Mouse (Mus musculus) kidney, postnatal 36 days (tissue): ENCODE data around the gene Dpf3.
A peak's percentile ranks its signal among the peaks of the same experiment; 100 is the strongest.

Source experiments
- DNase-seq, 2 experiments: peaks; one replicate each; pipeline ENCODE4 v3.0.0; 2021 to 2022; ENCODE audit warnings: mixed read lengths in 2 of 2

Gene Dpf3

DNA sequence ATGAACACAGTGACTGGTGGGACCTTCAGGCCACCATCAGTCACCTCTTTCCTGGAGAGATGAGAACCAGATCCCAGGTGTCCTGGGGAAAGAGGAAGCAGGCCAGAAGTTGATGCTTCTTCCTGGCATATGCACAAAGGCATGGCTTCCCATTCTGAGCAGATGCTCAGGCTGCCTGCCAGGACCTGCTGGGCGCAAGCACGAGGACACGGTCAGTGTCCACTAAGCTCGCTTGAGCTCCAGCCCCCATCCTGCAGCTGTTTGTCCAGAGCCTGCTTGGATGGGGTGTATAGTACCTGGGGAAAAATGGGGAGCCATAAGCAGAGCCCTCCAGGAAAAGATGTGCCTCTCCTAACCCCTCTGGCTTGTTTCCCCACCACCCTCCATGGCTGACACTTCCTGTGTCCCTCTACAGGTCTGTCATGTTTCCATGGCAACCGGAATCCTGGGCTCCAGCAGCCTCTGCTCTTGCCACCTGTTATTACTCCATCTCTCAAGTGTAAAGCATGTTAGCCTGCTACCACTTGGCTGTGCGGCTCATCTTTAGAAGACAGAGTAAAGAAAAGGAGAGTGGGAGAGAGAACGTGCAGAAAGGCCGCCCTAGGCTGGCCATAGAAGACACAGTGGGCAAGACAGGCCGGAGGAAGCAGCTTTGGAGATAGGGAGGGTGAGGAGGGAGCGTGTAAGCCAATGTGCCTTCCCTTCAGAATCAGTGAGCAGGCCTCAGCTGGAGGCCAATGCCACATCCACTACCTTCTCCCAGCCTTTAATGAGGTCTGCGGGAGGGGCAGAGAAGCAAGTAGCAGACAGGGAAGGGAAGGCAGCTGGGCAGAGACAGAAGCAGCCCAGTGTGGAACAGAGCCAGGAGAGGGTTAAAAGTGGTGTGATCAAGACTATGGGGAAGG lies 209.7 kb downstream of the Dpf3 start:
- peak in 1 of 2 experiments; percentile 20 for DNase-seq

GRCm38 (mm10) chr12:83271215-83271614 lies 216.3 kb downstream of the Dpf3 start:
- DNase-seq: peak in 1 of 2 experiments; percentile 32

DNA sequence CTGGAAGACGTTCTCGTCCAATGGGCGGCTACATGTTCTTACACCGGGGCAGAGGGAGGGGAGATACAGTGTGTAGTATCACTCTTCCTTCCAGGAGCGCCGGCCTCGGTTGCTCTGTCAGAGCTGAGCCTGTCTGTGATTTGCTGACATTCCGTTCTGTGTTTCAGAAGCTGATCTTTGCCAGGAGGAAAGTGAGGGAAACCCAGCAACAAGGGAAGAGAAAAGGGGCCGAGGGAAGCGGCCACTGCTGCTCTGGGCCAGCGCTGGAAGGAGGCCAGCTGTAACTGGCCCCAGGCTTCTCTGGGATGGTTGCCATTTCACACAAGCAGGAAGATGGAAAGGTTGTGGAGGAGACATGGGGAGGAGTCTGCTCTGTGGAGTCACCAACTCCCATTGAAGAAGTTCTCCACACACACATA lies 219.0 kb downstream of the Dpf3 start:
- DNase-seq: peak; percentile 40 to 70

- DNase-seq: no peak
Measured at GRCm38 (mm10) chr12:83260540-83260939, 227.0 kb downstream of the Dpf3 start.

- no peak for DNase-seq
Measured at GRCm38 (mm10) chr12:83254399-83254798, 233.1 kb downstream of the Dpf3 start.

GRCm38 (mm10) chr12:83249066-83249465 lies 238.4 kb downstream of the Dpf3 start:
- DNase-seq: no peak

- peak in 1 of 2 experiments; percentile 9 for DNase-seq
Measured at GRCm38 (mm10) chr12:83248636-83249035, 238.9 kb downstream of the Dpf3 start.

- DNase-seq: peak; percentile 35 to 50
Measured at GRCm38 (mm10) chr12:83247669-83248068, 239.8 kb downstream of the Dpf3 start.

DNA sequence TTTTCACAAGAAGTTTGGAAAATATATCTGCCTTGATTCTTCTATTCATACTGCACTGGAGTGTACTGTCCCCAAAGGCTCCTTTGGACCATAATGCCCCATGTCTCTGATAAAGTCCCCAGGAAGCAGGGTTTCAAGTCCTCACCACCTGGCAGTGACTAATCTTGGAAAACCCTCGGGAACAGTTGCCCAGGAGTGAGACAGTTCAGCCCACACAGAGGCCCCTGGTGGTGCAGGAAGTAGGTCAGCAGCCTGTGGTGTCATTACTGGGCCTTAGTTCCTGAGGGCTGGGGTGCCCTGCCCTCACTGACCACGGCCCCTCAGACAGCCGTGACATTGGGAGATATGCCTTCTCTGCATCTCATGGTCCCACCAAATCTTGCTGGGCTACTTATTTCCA lies 246.5 kb downstream of the Dpf3 start:
- no peak for DNase-seq

DNA sequence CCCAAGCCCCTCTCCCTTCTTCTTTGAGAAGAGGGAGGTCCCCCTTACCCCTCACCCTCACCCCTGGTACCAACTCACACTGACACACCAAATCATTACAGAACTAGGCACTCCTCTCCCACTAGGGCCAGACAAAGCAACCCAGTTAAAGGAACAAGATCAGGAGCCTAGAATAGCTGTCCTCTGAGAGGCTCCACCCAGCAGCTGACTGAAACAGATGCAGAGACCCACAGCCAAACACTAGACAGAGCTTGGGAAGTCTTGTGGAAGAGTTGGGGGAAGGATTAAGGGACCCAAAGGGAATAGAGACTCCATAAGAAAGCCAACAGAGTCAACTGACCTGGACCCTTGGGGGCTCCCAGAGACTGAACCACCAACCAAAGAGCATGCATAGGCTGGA lies 246.9 kb downstream of the Dpf3 start:
- DNase-seq: no peak

GRCm38 (mm10) chr12:83235781-83236180 lies 251.7 kb downstream of the Dpf3 start:
- no peak for DNase-seq

DNA sequence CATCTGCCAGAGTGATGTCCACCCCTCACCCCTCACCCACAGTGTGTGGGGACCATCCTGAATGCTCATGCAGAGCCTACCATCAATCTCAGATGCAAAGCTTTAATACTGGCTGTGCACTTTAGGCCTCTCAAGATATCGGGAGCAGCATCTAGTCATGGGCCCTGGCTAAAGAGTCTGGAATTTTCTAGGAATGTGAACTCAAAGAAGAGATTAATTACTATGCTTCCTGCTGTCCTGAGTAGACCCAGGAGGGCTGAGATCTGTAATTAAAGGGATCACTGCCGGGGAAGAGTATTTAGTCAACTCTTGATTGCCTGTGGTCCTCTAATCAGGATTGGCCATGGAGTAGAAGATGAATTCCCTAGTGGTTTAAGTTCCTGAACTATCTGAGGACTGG lies 252.5 kb downstream of the Dpf3 start:
- DNase-seq: no peak

- DNase-seq: peak; percentile 30 to 33
Measured at GRCm38 (mm10) chr12:83233651-83234050, 253.9 kb downstream of the Dpf3 start.

GRCm38 (mm10) chr12:83232916-83233315 lies 254.6 kb downstream of the Dpf3 start:
- no peak for DNase-seq

DNA sequence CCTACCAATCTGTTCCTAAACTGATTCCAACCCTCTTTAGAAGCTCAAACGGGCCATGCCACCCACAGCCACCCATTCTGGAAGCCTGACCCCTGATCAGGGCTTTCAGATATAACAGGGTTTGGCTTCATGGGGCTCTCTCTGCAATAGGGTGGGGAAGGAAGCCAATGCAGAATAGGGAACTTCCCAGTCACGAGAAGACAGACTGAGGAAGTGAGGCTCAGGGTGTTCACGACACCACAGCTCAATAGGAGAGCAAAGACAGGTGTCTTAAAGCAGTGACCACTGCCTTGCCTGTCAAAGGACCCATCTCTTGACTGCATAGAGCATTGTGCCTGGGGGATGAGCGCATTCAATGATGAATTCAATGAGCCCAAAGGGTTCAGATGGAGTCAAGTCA lies 256.3 kb downstream of the Dpf3 start:
- no peak for DNase-seq

- DNase-seq: peak in 1 of 2 experiments; percentile 24
Measured at GRCm38 (mm10) chr12:83229683-83230082, 257.8 kb downstream of the Dpf3 start.

DNA sequence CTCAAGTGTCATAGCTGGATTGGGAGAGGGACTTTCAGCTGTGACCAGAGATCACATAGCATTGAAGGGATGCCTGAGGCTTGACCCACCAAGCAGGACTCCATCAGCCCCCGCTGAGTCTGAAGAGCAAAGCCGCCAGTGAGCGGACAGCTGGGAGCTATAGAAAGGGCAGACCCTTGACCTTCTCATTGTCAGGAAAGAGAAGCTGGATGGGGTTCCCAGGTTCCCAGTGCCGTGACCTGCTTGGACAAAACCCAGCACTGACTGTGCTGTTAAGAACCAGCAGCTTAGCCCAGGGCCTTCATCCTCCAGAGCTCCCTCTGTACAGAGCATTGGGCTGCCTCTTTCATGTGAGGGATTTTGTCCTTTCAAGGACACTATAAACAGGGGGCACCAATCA lies 260.5 kb downstream of the Dpf3 start:
- no peak for DNase-seq

- DNase-seq: no peak
Measured at GRCm38 (mm10) chr12:83220964-83221363, 266.6 kb downstream of the Dpf3 start.

GRCm38 (mm10) chr12:83213879-83214341 lies 273.6 kb downstream of the Dpf3 start:
- no peak for DNase-seq

DNA sequence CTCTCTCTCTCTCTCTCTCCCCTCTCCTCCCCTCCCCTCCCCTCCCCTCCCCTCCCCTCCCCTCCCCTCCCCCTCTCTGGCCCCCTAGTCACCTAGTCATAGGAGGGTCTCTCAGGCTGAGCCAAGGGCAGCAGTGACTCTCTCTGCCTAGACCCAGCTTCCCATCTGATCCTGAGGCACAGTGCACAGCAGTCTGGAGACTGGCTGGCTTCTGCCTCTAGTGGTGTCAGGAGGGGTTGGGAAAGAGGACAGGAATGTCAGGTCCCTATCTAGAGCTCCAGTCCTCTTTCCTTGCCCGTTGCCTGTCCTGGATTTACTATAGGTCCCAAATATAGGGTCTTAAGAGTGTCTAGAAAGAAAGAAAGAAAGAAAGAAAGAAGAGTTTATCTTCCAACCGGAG lies 275.5 kb downstream of the Dpf3 start:
- no peak for DNase-seq

GRCm38 (mm10) chr12:83211146-83211822 lies 276.2 kb downstream of the Dpf3 start:
- no peak for DNase-seq

DNA sequence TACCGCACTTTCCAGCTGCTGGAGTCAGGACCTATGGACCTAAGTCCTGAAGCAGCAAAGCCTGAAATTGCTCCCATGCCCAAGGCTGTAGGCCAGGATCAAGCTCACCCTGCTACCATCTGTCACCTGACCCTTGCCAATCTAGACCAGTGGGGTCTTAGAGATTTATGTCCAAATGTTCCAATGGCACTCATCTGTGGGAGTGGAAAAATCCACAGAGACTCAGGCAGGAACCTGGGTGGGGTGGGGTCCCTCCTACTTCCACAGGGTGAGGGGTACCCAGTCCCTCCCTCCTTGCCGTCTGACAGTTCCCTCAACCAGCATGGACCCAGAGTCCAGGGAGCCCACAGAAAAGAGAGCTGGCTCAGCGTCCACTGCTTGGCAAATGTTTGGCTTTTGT lies 276.8 kb downstream of the Dpf3 start:
- DNase-seq: no peak

DNA sequence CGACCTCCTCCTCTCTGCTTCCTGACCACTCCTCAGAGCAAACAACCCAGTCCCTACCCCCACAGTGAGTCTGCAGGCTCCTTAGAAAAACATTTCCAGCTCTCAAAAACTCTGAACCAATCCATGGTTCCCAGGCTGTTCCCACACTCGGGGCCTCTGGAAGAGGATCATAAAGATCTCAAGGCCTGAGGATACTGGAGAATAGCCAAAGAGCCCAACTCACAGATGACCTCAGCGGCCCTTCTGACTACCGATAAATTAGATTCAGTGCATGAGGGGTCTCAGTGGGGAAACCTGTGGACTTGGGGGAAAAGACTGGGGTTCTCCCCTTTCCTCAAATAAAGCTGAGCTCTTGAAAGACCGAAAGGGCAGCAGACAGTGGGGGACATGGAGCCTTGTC lies 277.2 kb downstream of the Dpf3 start:
- no peak for DNase-seq

- peak in 1 of 2 experiments; percentile 23 for DNase-seq
Measured at GRCm38 (mm10) chr12:83209461-83209860, 278.1 kb downstream of the Dpf3 start.
